Mouse (Mus musculus) stomach, postnatal 0 days (tissue): ENCODE results near the gene Gucd1. TPM values are rescaled to one million over a fixed set of nuclear protein-coding genes. Genes with fewer than 3 reads are reported as not detected.
"Not testable (repeated sequence)": the region's sequence is repeated elsewhere in the genome, so short reads cannot be mapped to it uniquely, and the experiment has no call there.

ENCODE experiments used
- ATAC-seq: fragments of 200-750 bp; cut with Nextera tagmentation; 2 replicates; pipeline ENCODE4 v1.8.0; 2017; ENCODE audit not compliant: low FRiP score, low TSS enrichment
- DNase-seq: peaks from one replicate; pipeline ENCODE4 v3.0.0-alpha.2; 2016; ENCODE audit warnings: low spot score
- H3K27ac ChIP-seq: fragments of 300-500 bp; sonication (generic); replicated peaks from 2 replicates; pipeline ENCODE4 v1.5.1; 2014; ENCODE audit warnings: mild to moderate bottlenecking, control low read depth
- H3K27me3 ChIP-seq: fragments of 300-500 bp; sonication (generic); 2 replicates; pipeline ENCODE4 v1.6.1; 2014; ENCODE audit warnings: low read length; ENCODE audit not compliant: control insufficient read depth, insufficient read depth
- H3K36me3 ChIP-seq: fragments of 300-500 bp; sonication (generic); 2 replicates; pipeline ENCODE4 v1.6.1; 2014; ENCODE audit warnings: low read length, mixed read lengths; ENCODE audit not compliant: control insufficient read depth, insufficient read depth
- H3K4me1 ChIP-seq: fragments of 300-500 bp; sonication (generic); replicated peaks from 2 replicates; pipeline ENCODE4 v1.6.1; 2014; ENCODE audit warnings: antibody characterized with exemption; ENCODE audit not compliant: control insufficient read depth, insufficient read depth
- H3K4me2 ChIP-seq: fragments of 300-500 bp; sonication (generic); replicated peaks from 2 replicates; pipeline ENCODE4 v1.6.1; 2014; ENCODE audit warnings: low read depth, mild to moderate bottlenecking, control low read depth, moderate library complexity
- H3K4me3 ChIP-seq: fragments of 300-500 bp; sonication (generic); 2 replicates; pipeline ENCODE4 v1.5.1; 2014; ENCODE audit warnings: low read depth, low read length, control low read depth
- H3K9ac ChIP-seq: fragments of 300-500 bp; sonication (generic); 2 replicates; pipeline ENCODE4 v1.6.1; 2014; ENCODE audit warnings: mild to moderate bottlenecking, low read length, control low read depth, mixed read lengths
- H3K9me3 ChIP-seq: fragments of 300-500 bp; sonication (generic); 2 replicates; pipeline ENCODE4 v1.6.1; 2016; ENCODE audit warnings: low read length; ENCODE audit not compliant: control insufficient read depth
- CTCF ChIP-seq: IDR thresholded peaks from 2 replicates; pipeline ENCODE4 v1.5.1; 2016; ENCODE audit warnings: antibody characterized with exemption, low read depth, mild to moderate bottlenecking, moderate library complexity
- EP300 ChIP-seq: optimal IDR thresholded peaks from 2 replicates; pipeline ENCODE3; 2016; ENCODE audit warnings: antibody characterized with exemption
- WGBS: fragments of 180-500 bp; shearing (Covaris S2); extraction: QIAGEN DNeasy Blood & Tissue Kit; methylation state at CpG from one replicate; pipeline ENCODE4 v1.1.7; 2014; 5-methylcytosine and 5-hydroxymethylcytosine counted together
- polyA plus RNA-seq: library from polyadenylated mRNA; unstranded; fragments of >200 nt; fragmentation: Nextera tagmentation; extraction: Ambion mirVana; gene quantifications from 2 replicates; pipeline ENCODE4 v1.2.1, GENCODE M21; 2015

The Gucd1 gene
- polyA plus RNA-seq, 1 experiment from 2014 or later: 14.6 TPM

DNA sequence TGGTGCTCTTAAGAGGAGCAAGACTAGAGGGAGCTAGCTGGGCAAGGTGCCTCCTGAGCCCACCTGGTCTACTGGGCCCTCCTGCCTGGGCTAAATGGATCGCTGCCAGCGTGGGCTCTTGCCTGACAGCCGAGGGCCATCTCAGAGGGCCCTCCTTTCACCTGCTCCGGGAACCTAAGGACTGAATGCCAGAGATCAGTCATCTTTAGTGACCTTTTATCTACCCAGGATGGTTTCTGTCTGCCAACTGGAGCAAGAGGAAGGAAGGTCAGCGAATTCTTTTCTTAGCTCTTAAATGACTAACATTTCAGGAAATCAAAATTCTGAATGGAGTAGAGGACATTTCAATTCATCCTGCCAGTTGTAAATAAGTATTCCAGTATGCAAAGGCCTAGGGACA, 167.2 kb downstream of the Gucd1 start:
- Histone ChIP-seq H3K27me3 (no peaks in the 10 kb centered on the region), H3K9me3 (no peaks in the 10 kb centered on the region), H3K4me2 (no peak overlapping the region), H3K27ac (no peak overlapping the region), H3K4me3 (no peak overlapping the region), H3K4me1 (no peaks in the 10 kb centered on the region), H3K9ac (no peak overlapping the region), H3K36me3 (no peaks in the 10 kb centered on the region)
- TF ChIP-seq CTCF: no peak
- no peak for TF ChIP-seq EP300
- ATAC-seq (no peak), DNase-seq (no peak)
- 74% methylated on average over 5 of the region's 5 CpGs for WGBS

DNA sequence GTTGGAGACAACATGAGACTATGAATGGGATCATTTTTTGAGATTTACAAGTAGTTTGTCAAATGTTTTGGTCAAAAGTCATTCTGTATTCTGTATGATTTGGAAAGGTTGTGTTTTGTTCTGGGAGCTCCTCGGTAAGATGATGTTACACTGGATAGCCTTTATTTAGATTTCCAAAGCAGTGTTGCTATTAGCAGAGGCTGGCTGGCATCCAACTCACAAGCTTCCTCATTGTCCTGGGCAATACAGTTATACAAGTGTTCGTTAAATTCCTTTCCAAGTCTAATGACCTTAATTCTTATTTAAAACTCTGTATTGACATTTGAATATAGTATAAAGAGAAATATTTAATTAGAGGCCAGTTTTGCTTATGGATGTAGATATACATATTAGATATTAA, 172.5 kb downstream of the Gucd1 start:
- H3K27me3 ChIP-seq: no peaks in the 10 kb centered on the region
- DNase-seq (no peak), ATAC-seq (no peak)
- no peak overlapping the region for H3K4me2 ChIP-seq
- H3K9me3 ChIP-seq: no peaks in the 10 kb centered on the region
- no peak overlapping the region for H3K9ac ChIP-seq
- TF ChIP-seq EP300 (no peak), CTCF (no peak)
- H3K27ac ChIP-seq: no peak overlapping the region
- no peaks in the 10 kb centered on the region for H3K36me3 ChIP-seq
- no peaks in the 10 kb centered on the region for H3K4me1 ChIP-seq
- no peak overlapping the region for H3K4me3 ChIP-seq
- WGBS: 44% methylated on average over 2 of the region's 2 CpGs

DNA sequence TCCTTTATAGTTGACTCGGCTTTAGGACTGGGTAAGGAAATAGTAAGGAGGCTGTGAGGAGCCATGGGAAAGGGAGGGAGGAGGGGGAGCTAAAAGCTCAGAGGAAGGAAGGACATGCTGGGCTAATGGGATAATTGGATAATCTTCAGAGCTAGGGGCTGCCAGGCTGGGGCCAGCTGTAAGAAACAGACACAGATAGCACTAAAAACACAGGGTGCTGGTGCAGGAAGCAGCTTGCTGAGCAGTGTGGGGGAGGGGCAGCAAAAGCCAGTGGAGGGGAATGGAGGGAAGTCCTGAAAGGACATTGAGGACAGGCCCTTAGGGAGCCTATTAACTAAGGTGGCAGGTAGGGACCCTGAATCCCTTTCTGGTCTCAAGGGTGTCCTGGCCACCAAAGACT, 173.2 kb downstream of the Gucd1 start:
- ATAC-seq, H3K4me1 ChIP-seq, H3K9me3 ChIP-seq, H3K9ac ChIP-seq, H3K27me3 ChIP-seq, DNase-seq, H3K27ac ChIP-seq, H3K4me3 ChIP-seq, H3K36me3 ChIP-seq, H3K4me2 ChIP-seq: not testable (repeated sequence)
- WGBS: 62% methylated on average over 1 of the region's 1 CpGs

DNA sequence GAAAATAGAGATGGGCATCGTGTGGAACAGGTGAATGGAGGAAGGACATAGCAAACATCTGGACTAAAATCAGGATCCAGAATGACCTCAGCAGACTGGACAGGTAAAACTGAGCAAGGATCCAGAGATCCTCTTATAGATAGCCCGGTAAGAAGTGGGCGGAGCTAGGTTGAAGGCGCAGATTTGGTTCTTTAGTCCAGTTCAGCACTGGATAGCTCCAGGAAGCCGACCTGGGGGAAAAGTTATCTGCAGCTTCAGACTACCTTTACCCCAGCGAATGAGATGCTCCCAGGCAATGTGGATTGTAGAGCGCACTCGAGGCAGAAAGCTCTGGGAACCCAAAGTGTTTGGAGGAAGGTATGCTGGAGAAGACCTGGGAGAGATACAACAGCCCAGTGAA, 175.8 kb downstream of the Gucd1 start:
- H3K4me3 ChIP-seq: no peak overlapping the region
- no peak for DNase-seq
- H3K27ac ChIP-seq: no peak overlapping the region
- H3K4me2 ChIP-seq: no peak overlapping the region
- 24% methylated on average over 8 of the region's 8 CpGs for WGBS
- TF ChIP-seq CTCF (no peak), EP300 (no peak)
- H3K27me3 ChIP-seq: no peaks in the 10 kb centered on the region
- H3K36me3 ChIP-seq: no peaks in the 10 kb centered on the region
- H3K4me1 ChIP-seq: no peaks in the 10 kb centered on the region
- no peak for ATAC-seq
- H3K9ac ChIP-seq: no peak overlapping the region
- H3K9me3 ChIP-seq: no peaks in the 10 kb centered on the region

DNA sequence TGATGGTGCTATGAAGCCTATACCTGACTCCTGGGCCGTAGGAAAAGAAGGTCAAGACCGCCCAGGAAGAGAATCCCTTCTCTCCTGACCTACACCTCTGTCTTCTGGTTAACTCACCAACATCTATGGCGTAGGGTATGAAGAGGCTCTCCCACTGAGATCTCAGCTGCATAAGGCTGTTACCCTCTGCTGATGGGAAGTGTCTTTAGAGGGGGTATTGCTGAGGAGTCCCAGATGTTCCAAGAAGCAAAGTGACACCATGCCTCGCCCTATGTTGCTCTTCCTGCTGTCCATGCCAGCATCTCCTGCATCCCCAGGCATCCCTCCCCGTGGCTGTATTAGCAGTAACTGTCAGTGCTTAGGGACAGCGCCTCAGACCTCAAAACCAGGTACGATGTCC, 178.4 kb downstream of the Gucd1 start:
- H3K27me3 ChIP-seq: no peaks in the 10 kb centered on the region
- DNase-seq: no peak
- ATAC-seq: no peak
- WGBS: 83% methylated on average over 7 of the region's 7 CpGs
- H3K27ac ChIP-seq: no peak overlapping the region
- H3K9ac ChIP-seq: no peak overlapping the region
- no peaks in the 10 kb centered on the region for H3K9me3 ChIP-seq
- no peak overlapping the region for H3K4me2 ChIP-seq
- TF ChIP-seq EP300 (no peak), CTCF (no peak)
- H3K4me3 ChIP-seq: no peak overlapping the region
- no peaks in the 10 kb centered on the region for H3K36me3 ChIP-seq
- H3K4me1 ChIP-seq: no peaks in the 10 kb centered on the region

DNA sequence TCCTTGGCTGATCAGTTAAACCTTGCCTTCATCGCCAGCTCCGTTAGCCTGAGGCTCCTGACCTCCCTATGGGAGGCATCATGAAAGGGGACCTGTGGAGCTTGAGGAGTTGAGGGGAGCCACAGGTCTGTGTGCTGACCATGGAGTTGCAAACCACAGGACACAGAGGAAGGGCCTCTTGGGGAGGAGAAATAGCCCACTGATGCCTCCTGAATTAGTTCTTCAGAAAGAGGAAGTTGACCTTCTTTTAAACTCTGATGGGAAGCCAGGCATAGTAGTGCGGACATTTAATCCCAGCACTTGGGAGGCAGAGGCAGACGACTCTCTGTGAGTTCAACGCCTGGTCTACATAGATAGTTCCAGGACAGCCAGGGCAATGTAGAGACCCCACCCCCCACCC, 178.9 kb downstream of the Gucd1 start:
- TF ChIP-seq CTCF (no peak), EP300 (no peak)
- DNase-seq: no peak
- no peak overlapping the region for H3K27ac ChIP-seq
- no peak overlapping the region for H3K9ac ChIP-seq
- H3K4me2 ChIP-seq: no peak overlapping the region
- no peaks in the 10 kb centered on the region for H3K9me3 ChIP-seq
- H3K36me3 ChIP-seq: no peaks in the 10 kb centered on the region
- 86% methylated on average over 5 of the region's 5 CpGs for WGBS
- no peak overlapping the region for H3K4me3 ChIP-seq
- ATAC-seq: no peak
- H3K27me3 ChIP-seq: no peaks in the 10 kb centered on the region
- no peaks in the 10 kb centered on the region for H3K4me1 ChIP-seq
